Mouse (Mus musculus): ENCODE results near the gene Gnb5. TPM values are rescaled to one million over a fixed set of nuclear protein-coding genes. Genes with fewer than 3 reads are reported as not detected.

The Gnb5 gene
- total and polyA plus RNA-seq, 3 experiments = 3.1 to 6.5 (median 4.7) TPM

GRCm38 (mm10) chr9:75282179-75282578 is 23.9 kb upstream of the Gnb5 start:
- dilution Hi-C loops (cut with MboI; ENCODE audit: extremely low pct_ligation_motif_present, extremely low pct_unique_long_range_greater_than_20kb, low sequenced_read_pairs) (no loop called here), in situ Hi-C loops (cut with MboI; ENCODE audit: low pct_ligation_motif_present, low pct_unique_long_range_greater_than_20kb, low sequenced_read_pairs) (loop anchor here (10.0 kb wide), 1 partner anchor 227 kb away; no protein-coding TSS in a partner anchor)
- TF ChIP-seq MYC (IDR thresholded peaks at IDR 0.05; ENCODE audit: low read depth, low read length) = no peak
- TF ChIP-seq CHD1 (IDR thresholded peaks at IDR 0.05; ENCODE audit: low read depth, low read length) = no peak
- peak; percentile 90 for TF ChIP-seq IRF4 (IDR thresholded peaks at IDR 0.05; ENCODE audit: low read depth, low read length)
- no peak for TF ChIP-seq ELF1 (IDR thresholded peaks at IDR 0.05; ENCODE audit: low read depth, low read length)
- no peak for TF ChIP-seq POLR2A (IDR thresholded peaks at IDR 0.05; ENCODE audit: low read depth, low read length)
- no peak for TF ChIP-seq RAD21 (IDR thresholded peaks at IDR 0.05; ENCODE audit: low read depth, low read length)
- peak; percentile 35; the same call in 1 of the 2 replicates for TF ChIP-seq JUND (conservative IDR thresholded peaks at IDR 0.05; ENCODE audit: low read depth, low read length)
- no peak for TF ChIP-seq ZNF384 (IDR thresholded peaks at IDR 0.05; ENCODE audit: low read depth, low read length)
- TF ChIP-seq MAZ (IDR thresholded peaks at IDR 0.05; ENCODE audit: low read depth, low read length) = no peak
- TF ChIP-seq SIN3A (IDR thresholded peaks at IDR 0.05; ENCODE audit: low read length) = no peak
- peak; percentile 87 for TF ChIP-seq EP300 (IDR thresholded peaks at IDR 0.05; ENCODE audit: low read length)
- TF ChIP-seq TBP (conservative IDR thresholded peaks at IDR 0.05; ENCODE audit: low read depth, low read length) = no peak
- no peak for TF ChIP-seq KAT2A (IDR thresholded peaks at IDR 0.05; ENCODE audit: insufficient replicate concordance, low read length)
- TF ChIP-seq NELFE (IDR thresholded peaks at IDR 0.05; ENCODE audit: low read depth, low read length) = no peak
- 0 out of 2 replicates have a peak, but pooled peaks have one; percentile 23 for TF ChIP-seq TCF12 (IDR thresholded peaks at IDR 0.05; ENCODE audit: low read depth, low read length)
- no peak for TF ChIP-seq HCFC1 (IDR thresholded peaks at IDR 0.05; ENCODE audit: low read depth, low read length)
- TF ChIP-seq ZC3H11A (IDR thresholded peaks at IDR 0.05; ENCODE audit: low read depth, low read length) = no peak
- TF ChIP-seq BHLHE40 (IDR thresholded peaks at IDR 0.05; ENCODE audit: low read depth, low read length) = no peak

GRCm38 (mm10) chr9:75282830-75283229 is 23.3 kb upstream of the Gnb5 start:
- peak; percentile 81 for DNase-seq (ENCODE audit: extremely low read depth)
- no peaks in the 10 kb centered on the region for H3K79me2 ChIP-seq (replicated peaks; ENCODE audit: control insufficient read depth, extremely low read depth, insufficient read depth, poor library complexity, severe bottlenecking)
- peaks cover 2 to 37% of the 10 kb centered on the region in 2 experiments for H3K36me3 ChIP-seq (replicated peaks in 1 of 2; ENCODE audit: control insufficient read depth in 1 of 2, insufficient read depth in 1 of 2, low read length in 1 of 2)
- H3K27me3 ChIP-seq (replicated peaks) = no peaks in the 10 kb centered on the region
- H3K4me1 ChIP-seq (ENCODE audit: control insufficient read depth in 1 of 2, insufficient read depth in 2 of 2) = peaks cover 8 to 37% of the 10 kb centered on the region in 2 experiments
- no peak overlapping the region for H3K9ac ChIP-seq (ENCODE audit: insufficient read depth, low read depth)
- no peaks in the 10 kb centered on the region for H3K9me3 ChIP-seq (replicated peaks; ENCODE audit: low read length)
- dilution Hi-C loops (cut with MboI; ENCODE audit: extremely low pct_ligation_motif_present, extremely low pct_unique_long_range_greater_than_20kb, low sequenced_read_pairs) (no loop called here), in situ Hi-C loops (cut with MboI; ENCODE audit: low pct_ligation_motif_present, low pct_unique_long_range_greater_than_20kb, low sequenced_read_pairs) (loop anchor here (10.0 kb wide), 1 partner anchor 228 kb away; no protein-coding TSS in a partner anchor)
- no peak overlapping the region for H3K27ac ChIP-seq (ENCODE audit: insufficient read depth, low read depth)
- H3K4me3 ChIP-seq (replicated peaks in 1 of 3; ENCODE audit: low read depth in 2 of 3, low read length in 2 of 3, poor library complexity in 1 of 3) = no peak overlapping the region
- TF ChIP-seq MAZ (IDR thresholded peaks at IDR 0.05; ENCODE audit: low read depth, low read length) = no peak
- TF ChIP-seq ZC3H11A (IDR thresholded peaks at IDR 0.05; ENCODE audit: low read depth, low read length) = 0 out of 2 replicates have a peak, but pooled peaks have one; percentile 14
- TF ChIP-seq ZNF384 (IDR thresholded peaks at IDR 0.05; ENCODE audit: low read depth, low read length) = no peak
- TF ChIP-seq HCFC1 (IDR thresholded peaks at IDR 0.05; ENCODE audit: low read depth, low read length) = 0 out of 2 replicates have a peak, but pooled peaks have one; percentile 18
- peak; percentile 96 for TF ChIP-seq RAD21 (IDR thresholded peaks at IDR 0.05; ENCODE audit: low read depth, low read length)
- TF ChIP-seq NRF1 (IDR thresholded peaks at IDR 0.05; ENCODE audit: low read depth, low read length) = no peak
- TF ChIP-seq MAX (IDR thresholded peaks at IDR 0.05; ENCODE audit: low read length) = 0 out of 2 replicates have a peak, but pooled peaks have one; percentile 18
- TF ChIP-seq POLR2A (IDR thresholded peaks at IDR 0.05; ENCODE audit: low read depth, low read length) = no peak
- TF ChIP-seq JUND (conservative IDR thresholded peaks at IDR 0.05; ENCODE audit: low read depth, low read length) = peak; percentile 42; the same call in 1 of the 2 replicates
- no peak; the same call in 1 of the 2 replicates for TF ChIP-seq MEF2A (IDR thresholded peaks at IDR 0.05; ENCODE audit: borderline replicate concordance, low read depth, low read length)
- no peak for TF ChIP-seq ZMIZ1 (IDR thresholded peaks at IDR 0.05; ENCODE audit: low read depth, low read length)
- TF ChIP-seq MXI1 (IDR thresholded peaks at IDR 0.05; ENCODE audit: low read depth, low read length) = no peak
- TF ChIP-seq MAFK (IDR thresholded peaks at IDR 0.05; ENCODE audit: insufficient replicate concordance, low read length) = no peak
- no peak for TF ChIP-seq BHLHE40 (IDR thresholded peaks at IDR 0.05; ENCODE audit: low read depth, low read length)
- 0 out of 2 replicates have a peak, but pooled peaks have one; percentile 47 for TF ChIP-seq IRF4 (IDR thresholded peaks at IDR 0.05; ENCODE audit: low read depth, low read length)
- TF ChIP-seq SMC3 (IDR thresholded peaks at IDR 0.05; ENCODE audit: low read depth, low read length) = peak; percentile 79
- TF ChIP-seq JUN (IDR thresholded peaks at IDR 0.05; ENCODE audit: insufficient read depth, low read depth, low read length) = no peak
- TF ChIP-seq SIN3A (IDR thresholded peaks at IDR 0.05; ENCODE audit: low read length) = 0 out of 2 replicates have a peak, but pooled peaks have one; percentile 40
- peak; percentile 90 to 96 for TF ChIP-seq CTCF (conservative IDR thresholded peaks at IDR 0.05 in 1 of 2, IDR thresholded peaks at IDR 0.05 in 1 of 2; ENCODE audit: low read depth in 2 of 2, low read length in 2 of 2)
- no peak for TF ChIP-seq POLR2AphosphoS2 (IDR thresholded peaks at IDR 0.05; ENCODE audit: low read depth, low read length)
- TF ChIP-seq ELF1 (IDR thresholded peaks at IDR 0.05; ENCODE audit: low read depth, low read length) = peak; percentile 64
- no peak overlapping the region for H3K4me2 ChIP-seq (ENCODE audit: insufficient read depth, low read depth, poor library complexity, severe bottlenecking)

More at GRCm38 (mm10) chr9:75282179-75282578, 23.9 kb upstream of the Gnb5 start:
- Histone ChIP-seq H3K4me3 (replicated peaks in 1 of 3; ENCODE audit: low read depth in 2 of 3, low read length in 2 of 3, poor library complexity in 1 of 3) (no peak overlapping the region), H3K36me3 (replicated peaks in 1 of 2; ENCODE audit: control insufficient read depth in 1 of 2, insufficient read depth in 1 of 2, low read length in 1 of 2) (peaks cover 2 to 33% of the 10 kb centered on the region in 2 experiments), H3K27me3 (replicated peaks) (no peaks in the 10 kb centered on the region), H3K9ac (ENCODE audit: insufficient read depth, low read depth) (no peak overlapping the region), H3K27ac (ENCODE audit: insufficient read depth, low read depth) (no peak overlapping the region), H3K79me2 (replicated peaks; ENCODE audit: control insufficient read depth, extremely low read depth, insufficient read depth, poor library complexity, severe bottlenecking) (no peaks in the 10 kb centered on the region), H3K4me1 (ENCODE audit: control insufficient read depth in 1 of 2, insufficient read depth in 2 of 2) (peaks cover 8 to 33% of the 10 kb centered on the region in 2 experiments), H3K4me2 (ENCODE audit: insufficient read depth, low read depth, poor library complexity, severe bottlenecking) (peak overlapping the region; percentile 33; the same call in 1 of the 2 replicates), H3K9me3 (replicated peaks; ENCODE audit: low read length) (no peaks in the 10 kb centered on the region)
- DNase-seq (ENCODE audit: extremely low read depth) = peak; percentile 64
